Mouse (Mus musculus) T-helper 1 cell (primary cell): Measurements from ENCODE around the gene Ecel1.

Experiments used
- in situ Hi-C: fragments of 300-600 bp; cut with MboI, MseI; formaldehyde crosslinking; loops from one replicate; pipeline ENCODE4 v1.15.1; 2025; ENCODE audit warnings: high pct_unique_total_duplicates

Gene Ecel1

DNA sequence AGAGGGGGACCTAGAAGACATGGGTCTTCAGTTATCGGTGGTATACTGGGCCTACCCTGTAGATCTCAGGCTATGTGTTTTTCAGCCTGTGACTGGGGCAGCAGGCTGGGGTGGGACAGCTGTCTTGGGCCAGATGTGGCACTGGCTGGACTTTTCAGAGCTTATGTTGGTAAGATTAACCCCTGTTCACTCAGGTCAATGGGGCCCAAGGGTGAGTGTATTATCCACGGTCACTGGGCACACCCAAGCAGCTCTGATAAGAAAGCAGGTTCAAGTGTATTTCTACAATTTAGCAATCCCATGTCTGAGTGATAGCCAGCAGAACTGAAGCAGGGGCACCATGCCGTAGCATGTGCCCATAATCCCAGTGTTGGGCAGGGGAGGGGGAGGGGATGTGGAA lies 54.2 kb downstream of the Ecel1 start:
- in situ Hi-C loops, result loop anchor here (5.0 kb wide), 2 partner anchors 60 to 85 kb away; no protein-coding TSS in a partner anchor

DNA sequence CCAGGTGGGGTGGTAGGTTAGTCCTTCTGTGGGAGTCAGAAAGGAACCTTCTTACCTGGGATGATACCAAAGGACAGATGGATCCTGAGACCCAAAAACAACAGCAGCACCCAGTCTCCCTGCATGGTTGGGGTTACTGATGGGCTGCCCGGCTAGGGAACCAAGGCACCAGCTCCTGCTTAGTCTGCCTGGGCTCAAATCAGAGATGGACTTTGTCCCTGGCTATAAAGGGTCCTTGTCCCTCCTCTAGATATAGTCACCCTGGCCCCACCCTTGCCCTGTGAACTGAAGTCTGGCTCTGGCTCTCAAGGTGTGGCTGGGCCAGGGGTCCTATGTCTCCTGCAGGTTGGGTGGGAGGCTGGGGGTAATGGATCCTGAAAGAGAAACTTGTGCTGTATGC lies 54.9 kb downstream of the Ecel1 start, which contains the start of gene Alpi:
Alpi (minus strand) TSS at position 196 of the 400 bp plus-strand sequence.
- in situ Hi-C loops, result loop anchor here (5.0 kb wide), 2 partner anchors 61 to 86 kb away; no protein-coding TSS in a partner anchor

DNA sequence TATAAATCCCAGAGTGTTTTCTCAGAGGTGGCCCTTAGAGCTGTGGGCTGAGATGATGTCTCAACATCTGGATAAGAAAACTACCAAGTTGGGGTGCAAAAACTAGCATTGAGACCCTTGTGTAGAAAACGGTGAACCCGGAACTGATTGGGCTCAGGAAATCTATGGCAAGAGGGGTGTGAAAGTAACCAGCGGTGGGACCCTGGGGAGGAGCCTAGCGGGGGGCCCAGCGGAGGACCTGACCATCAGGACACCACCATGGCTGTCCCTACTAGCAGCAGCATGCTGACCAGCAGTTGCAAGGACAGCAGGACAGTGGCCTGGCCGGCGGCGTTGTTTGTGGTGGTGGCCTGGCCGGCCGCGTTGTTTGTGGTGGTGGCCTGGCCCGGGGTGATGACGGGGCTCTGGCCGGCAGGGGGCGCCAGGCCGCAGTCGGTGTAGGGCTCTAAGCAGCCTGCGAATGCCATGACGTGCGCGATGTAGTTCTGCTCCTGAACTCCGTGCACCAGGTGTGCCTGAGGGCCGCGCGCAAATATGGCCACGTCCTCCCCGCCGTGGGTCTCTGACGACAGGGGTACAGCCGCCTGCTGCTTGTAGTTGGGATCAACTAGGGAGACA lies 57.9 kb downstream of the Ecel1 start:
- in situ Hi-C loops, result no loop called here
